ENCODE assay signal across 8 mouse cellular contexts in the genomic region with DNA sequence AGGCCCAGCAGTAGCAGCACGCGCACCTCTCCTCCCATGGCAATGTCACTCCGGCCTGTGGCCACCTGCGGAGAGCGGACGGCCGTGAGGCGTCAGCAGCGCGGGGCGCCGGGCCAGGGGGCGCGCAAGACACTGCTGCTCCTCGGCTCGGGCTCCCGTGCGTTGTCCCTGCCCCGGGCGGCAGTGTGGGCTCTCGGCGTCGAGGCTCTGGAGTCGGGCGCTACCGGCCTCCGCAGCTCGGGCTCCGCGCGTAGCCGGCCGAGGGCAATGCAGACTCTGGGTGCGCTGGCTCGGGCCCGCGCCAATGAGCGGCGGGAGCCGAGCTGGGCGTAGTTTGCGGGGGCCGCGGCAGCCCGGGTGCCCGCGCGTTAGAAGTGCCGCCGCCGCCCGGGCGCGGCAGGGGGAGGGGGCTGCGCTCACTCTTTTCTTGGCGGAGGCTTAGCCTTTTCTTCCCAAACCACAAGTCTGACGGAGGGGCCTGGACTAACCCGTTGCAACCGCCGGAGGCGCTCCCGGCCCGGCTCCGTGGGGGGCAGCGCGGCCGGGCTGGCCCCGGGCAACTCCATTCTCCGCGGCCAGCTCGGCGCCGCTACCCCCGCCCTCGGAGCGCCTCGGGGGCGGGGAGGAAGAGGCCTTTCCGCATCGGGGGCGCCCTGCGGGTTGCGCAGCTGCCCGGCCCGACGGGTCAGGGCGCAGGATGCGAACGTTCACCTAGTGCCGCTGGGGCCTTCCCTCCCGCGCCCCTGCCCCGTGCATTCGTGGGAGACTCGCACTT. TPM values are rescaled to one million over a fixed set of nuclear protein-coding genes. Genes with fewer than 3 reads are reported as not detected.
DNase-seq lines count a peak whose midpoint lies in the region; ATAC-seq lines count a peak whose summit lies in the region.

No protein-coding gene starts in this region.

- H3K9ac ChIP-seq in embryonic facial prominence, embryonic 11.5 days (replicated peaks; ENCODE audit: low read length), result peak overlapping the region; percentile 37
- H3K9ac ChIP-seq in hindbrain, embryonic 16.5 days (ENCODE audit: low read depth, low read length), result peak overlapping the region; percentile 22
- H3K9ac ChIP-seq in liver, embryonic 12.5 days, result peak overlapping the region; percentile 36; the same call in 1 of the 2 replicates
- H3K9ac ChIP-seq in neural tube, embryonic 11.5 days (ENCODE audit: low read length), result peak overlapping the region; percentile 48

- peaks cover 9% of the 10 kb centered on the region for H3K4me1 ChIP-seq in embryonic facial prominence, embryonic 11.5 days (ENCODE audit: control insufficient read depth, insufficient read depth, low read length)
- peaks cover 14% of the 10 kb centered on the region for H3K4me1 ChIP-seq in hindbrain, embryonic 16.5 days (ENCODE audit: control insufficient read depth, insufficient read depth, low read depth, low read length)
- H3K4me1 ChIP-seq in liver, embryonic 12.5 days, result peaks cover 18% of the 10 kb centered on the region
- peaks cover 14% of the 10 kb centered on the region for H3K4me1 ChIP-seq in neural tube, embryonic 11.5 days (ENCODE audit: control insufficient read depth, insufficient read depth, low read length)

- peak overlapping the region; percentile 80 for H3K4me2 ChIP-seq in embryonic facial prominence, embryonic 11.5 days (ENCODE audit: low read depth, low read length)
- H3K4me2 ChIP-seq in hindbrain, embryonic 16.5 days (ENCODE audit: low read length), result peak overlapping the region; percentile 59
- H3K4me2 ChIP-seq in liver, embryonic 12.5 days, result peak overlapping the region; percentile 62
- peak overlapping the region; percentile 59 for H3K4me2 ChIP-seq in neural tube, embryonic 11.5 days (ENCODE audit: low read depth)

- WGBS in embryonic facial prominence, embryonic 11.5 days, result under 1% methylated on average over 76 of the region's 95 CpGs
- WGBS in hindbrain, embryonic 16.5 days, result under 1% methylated on average over 74 of the region's 95 CpGs
- under 1% methylated on average over 90 of the region's 95 CpGs for WGBS in liver, embryonic 12.5 days (ENCODE audit: insufficient replicate concordance)
- under 1% methylated on average over 71 of the region's 95 CpGs for WGBS in neural tube, embryonic 11.5 days

- H3K4me3 ChIP-seq in embryonic facial prominence, embryonic 11.5 days (ENCODE audit: low read depth, low read length), result peak overlapping the region; percentile 42
- peak overlapping the region; percentile 39 for H3K4me3 ChIP-seq in hindbrain, embryonic 16.5 days (ENCODE audit: low read length)
- peak overlapping the region; percentile 29 for H3K4me3 ChIP-seq in liver, embryonic 12.5 days
- H3K4me3 ChIP-seq in neural tube, embryonic 11.5 days (ENCODE audit: low read depth, low read length), result peak overlapping the region; percentile 41

- peaks cover 54% of the 10 kb centered on the region for H3K27me3 ChIP-seq in embryonic facial prominence, embryonic 11.5 days (ENCODE audit: control insufficient read depth, insufficient read depth, low read length)
- peaks cover 62% of the 10 kb centered on the region for H3K27me3 ChIP-seq in hindbrain, embryonic 16.5 days (replicated peaks; ENCODE audit: control insufficient read depth, insufficient read depth, low read length)
- H3K27me3 ChIP-seq in liver, embryonic 12.5 days (replicated peaks), result peaks cover 100% of the 10 kb centered on the region
- peaks cover 43% of the 10 kb centered on the region for H3K27me3 ChIP-seq in neural tube, embryonic 11.5 days (ENCODE audit: control insufficient read depth, insufficient read depth, low read length)

- no peak; the same call in 1 of the 2 replicates for ATAC-seq in embryonic facial prominence, embryonic 11.5 days (replicated peaks; ENCODE audit: insufficient number of reproducible peaks, low FRiP score, low TSS enrichment, low read depth)
- ATAC-seq in hindbrain, embryonic 16.5 days, result peak; percentile 58
- 0 out of 2 replicates have a peak, but pooled peaks have one; percentile 22 for ATAC-seq in liver, embryonic 12.5 days
- ATAC-seq in neural tube, embryonic 11.5 days (ENCODE audit: insufficient read depth, low FRiP score, low TSS enrichment), result peak; percentile 41; the same call in 1 of the 2 replicates

- no peak overlapping the region for H3K27ac ChIP-seq in embryonic facial prominence, embryonic 11.5 days (replicated peaks; ENCODE audit: low read depth, low read length)
- no peak overlapping the region; the same call in 1 of the 2 replicates for H3K27ac ChIP-seq in hindbrain, embryonic 16.5 days (ENCODE audit: low read depth, low read length)
- no peak overlapping the region for H3K27ac ChIP-seq in liver, embryonic 12.5 days
- H3K27ac ChIP-seq in neural tube, embryonic 11.5 days (ENCODE audit: low read depth, low read length), result no peak overlapping the region

- peak; percentile 34 for DNase-seq in ovary, postnatal 14 days (ENCODE audit: low spot score)
- no peak for DNase-seq in ovary, adult 18-20 months (ENCODE audit: low spot score)
- peak; percentile 65 for DNase-seq in embryonic facial prominence, embryonic 11.5 days (ENCODE audit: low spot score)
- DNase-seq in neural tube, embryonic 11.5 days (ENCODE audit: low spot score), result peak; percentile 70
- no peak for DNase-seq in gastrocnemius, adult 8-10 months (ENCODE audit: low spot score in 2 of 2)
- DNase-seq in frontal cortex, postnatal 14 days (ENCODE audit: low spot score in 2 of 2), result no peak

- H3K36me3 ChIP-seq in embryonic facial prominence, embryonic 11.5 days (replicated peaks; ENCODE audit: control insufficient read depth, insufficient read depth, low read depth, low read length), result no peaks in the 10 kb centered on the region
- no peaks in the 10 kb centered on the region for H3K36me3 ChIP-seq in hindbrain, embryonic 16.5 days (ENCODE audit: control insufficient read depth, insufficient read depth, low read length)
- no peaks in the 10 kb centered on the region for H3K36me3 ChIP-seq in liver, embryonic 12.5 days
- H3K36me3 ChIP-seq in neural tube, embryonic 11.5 days (ENCODE audit: control insufficient read depth, insufficient read depth, low read length), result no peaks in the 10 kb centered on the region

- no peaks in the 10 kb centered on the region for H3K9me3 ChIP-seq in embryonic facial prominence, embryonic 11.5 days (replicated peaks; ENCODE audit: control insufficient read depth, low read length)
- peaks cover 2% of the 10 kb centered on the region; the same call in 1 of the 2 replicates for H3K9me3 ChIP-seq in hindbrain, embryonic 16.5 days (ENCODE audit: control insufficient read depth, low read length)
- H3K9me3 ChIP-seq in liver, embryonic 12.5 days (replicated peaks), result no peaks in the 10 kb centered on the region
- no peaks in the 10 kb centered on the region for H3K9me3 ChIP-seq in neural tube, embryonic 11.5 days (ENCODE audit: control insufficient read depth, low read length)

RNA-seq across cellular contexts. Expression of gene Notum, which starts 0.5 kb away (rescaled TPM):
- polyA plus RNA-seq in embryonic facial prominence, embryonic 11.5 days (2014; fragmentation: Nextera tagmentation; extraction: Ambion mirVana), result 2.5 and 3.2 TPM in 2 replicates
- 3.1 and 3.8 TPM in 2 replicates for polyA plus RNA-seq in hindbrain, embryonic 16.5 days (2015; fragmentation: Nextera tagmentation; extraction: Ambion mirVana)
- 0.31 and 0.38 TPM in 2 replicates for polyA plus RNA-seq in liver, embryonic 12.5 days (2016; fragmentation: Nextera tagmentation; extraction: Ambion mirVana)
- 2.6 and 3.0 TPM in 2 replicates for polyA plus RNA-seq in neural tube, embryonic 11.5 days (2014; fragmentation: Nextera tagmentation; extraction: Ambion mirVana)
- total RNA-seq in gastrocnemius, adult 8-10 months (2022), result under 1 TPM in 1 of 4 experiments, not detected in 3; 0.22 TPM

RNA-seq across cellular contexts. Expression of gene Aspscr1, which starts 12.3 kb away (rescaled TPM):
- 99.6 and 107 TPM in 2 replicates for polyA plus RNA-seq in embryonic facial prominence, embryonic 11.5 days (2014; fragmentation: Nextera tagmentation; extraction: Ambion mirVana)
- 146 and 151 TPM in 2 replicates for polyA plus RNA-seq in hindbrain, embryonic 16.5 days (2015; fragmentation: Nextera tagmentation; extraction: Ambion mirVana)
- 65.1 and 65.2 TPM in 2 replicates for polyA plus RNA-seq in liver, embryonic 12.5 days (2016; fragmentation: Nextera tagmentation; extraction: Ambion mirVana)
- 124 and 136 TPM in 2 replicates for polyA plus RNA-seq in neural tube, embryonic 11.5 days (2014; fragmentation: Nextera tagmentation; extraction: Ambion mirVana)
- total RNA-seq in gastrocnemius, adult 8-10 months (2022), result 10 to 100 TPM; 32.2 to 39.8 (median 35.2) TPM

RNA-seq across cellular contexts. Expression of gene Myadml2, which starts 12.5 kb away (rescaled TPM):
- not detected in 2 replicates for polyA plus RNA-seq in embryonic facial prominence, embryonic 11.5 days (2014; fragmentation: Nextera tagmentation; extraction: Ambion mirVana)
- 1.1 and 2.4 TPM in 2 replicates for polyA plus RNA-seq in hindbrain, embryonic 16.5 days (2015; fragmentation: Nextera tagmentation; extraction: Ambion mirVana)
- polyA plus RNA-seq in liver, embryonic 12.5 days (2016; fragmentation: Nextera tagmentation; extraction: Ambion mirVana), result 0.23 and 0.47 TPM in 2 replicates
- polyA plus RNA-seq in neural tube, embryonic 11.5 days (2014; fragmentation: Nextera tagmentation; extraction: Ambion mirVana), result 0.89 TPM in 1 of 2 replicates, not detected in the other
- 100 to 1,000 TPM; 112 to 153 (median 132) TPM for total RNA-seq in gastrocnemius, adult 8-10 months (2022)

RNA-seq across cellular contexts. Expression of gene Pycr1, which starts 16.9 kb away (rescaled TPM):
- polyA plus RNA-seq in embryonic facial prominence, embryonic 11.5 days (2014; fragmentation: Nextera tagmentation; extraction: Ambion mirVana), result 26.3 and 27.1 TPM in 2 replicates
- polyA plus RNA-seq in hindbrain, embryonic 16.5 days (2015; fragmentation: Nextera tagmentation; extraction: Ambion mirVana), result 18.0 and 20.0 TPM in 2 replicates
- 11.0 and 11.3 TPM in 2 replicates for polyA plus RNA-seq in liver, embryonic 12.5 days (2016; fragmentation: Nextera tagmentation; extraction: Ambion mirVana)
- polyA plus RNA-seq in neural tube, embryonic 11.5 days (2014; fragmentation: Nextera tagmentation; extraction: Ambion mirVana), result 31.8 and 33.8 TPM in 2 replicates
- total RNA-seq in gastrocnemius, adult 8-10 months (2022), result 1 to 10 TPM; 3.7 to 5.3 (median 4.8) TPM

RNA-seq across cellular contexts. Expression of gene Mafg, which starts 27.1 kb away (rescaled TPM):
- 16.7 and 18.1 TPM in 2 replicates for polyA plus RNA-seq in embryonic facial prominence, embryonic 11.5 days (2014; fragmentation: Nextera tagmentation; extraction: Ambion mirVana)
- polyA plus RNA-seq in hindbrain, embryonic 16.5 days (2015; fragmentation: Nextera tagmentation; extraction: Ambion mirVana), result 25.4 and 34.6 TPM in 2 replicates
- polyA plus RNA-seq in liver, embryonic 12.5 days (2016; fragmentation: Nextera tagmentation; extraction: Ambion mirVana), result 53.4 and 58.3 TPM in 2 replicates
- 26.5 and 27.5 TPM in 2 replicates for polyA plus RNA-seq in neural tube, embryonic 11.5 days (2014; fragmentation: Nextera tagmentation; extraction: Ambion mirVana)
- total RNA-seq in gastrocnemius, adult 8-10 months (2022), result 10 to 100 TPM; 49.5 to 63.3 (median 59.3) TPM

Comparison
In these comparisons a context has a peak if more than half of its experiments do, and no peak if none do; other contexts are left out.
1. DNase-seq: peak in ovary, postnatal 14 days (single experiment), embryonic facial prominence, embryonic 11.5 days (single experiment) and neural tube, embryonic 11.5 days (single experiment); none in ovary, adult 18-20 months (single experiment), gastrocnemius, adult 8-10 months (0 of 2) and frontal cortex, postnatal 14 days (0 of 2).
2. Peak in every context shown above with its lines, with median percentiles within 50 percentile points of each other: H3K4me2 ChIP-seq, H3K4me3 ChIP-seq and H3K9ac ChIP-seq.